Mouse (Mus musculus): ENCODE data around the gene Mtif3.

DNA sequence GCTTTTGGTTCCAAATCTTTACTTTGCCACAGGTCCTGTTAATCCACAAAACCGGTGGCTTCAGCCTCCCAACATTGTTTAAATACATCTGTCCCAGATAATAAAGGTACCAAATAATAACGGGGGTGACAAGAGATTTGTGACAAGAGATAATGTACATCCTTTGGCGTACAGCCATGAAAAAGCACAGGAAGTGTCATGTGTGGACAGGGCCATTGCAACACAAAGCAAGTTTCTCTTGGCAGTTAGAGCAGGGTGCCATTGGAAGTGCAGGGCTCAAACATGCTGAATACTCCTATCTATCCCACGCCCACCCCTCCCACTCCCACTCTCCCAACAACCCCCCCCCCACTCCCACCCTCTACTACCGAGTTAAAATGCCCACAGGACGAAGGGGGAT is 31.4 kb upstream of the Mtif3 start:
- TF ChIP-seq CTCF (IDR thresholded peaks at IDR 0.05; ENCODE audit: borderline replicate concordance, insufficient read depth, low read depth, low read length) (no peak), POLR2A (IDR thresholded peaks at IDR 0.05; ENCODE audit: borderline replicate concordance, insufficient read depth, low read length) (no peak)
